Mouse (Mus musculus): ENCODE data around the gene Gpr65. TPM values are rescaled to one million over a fixed set of nuclear protein-coding genes. Genes with fewer than 3 reads are reported as not detected.

Gene Gpr65
- 1.9 and 2.8 TPM in 2 replicates for polyA plus RNA-seq (2012; rRNA removed)

GRCm38 (mm10) chr12:98268441-98269369 lies at the start of gene Gpr65:
TSS of gene Gpr65 (plus strand) at chr12:98268635.

GRCm38 (mm10) chr12:98258845-98259517 lies 9.5 kb upstream of the Gpr65 start, which contains the start of gene Galc:
TSS of gene Galc (minus strand) at chr12:98259459.

Other genes starting within 250 kb of the Gpr65 start
- 2.2 and 2.7 TPM in 2 replicates for gene Galc, start 9.2 kb upstream of the Gpr65 start, polyA plus RNA-seq (2012; rRNA removed)

Measured in liver, embryonic 14 days (tissue).